Mouse (Mus musculus): ENCODE data around the gene Tnk2. TPM values are rescaled to one million over a fixed set of nuclear protein-coding genes. Genes with fewer than 3 reads are reported as not detected.

The Tnk2 gene
- polyA plus RNA-seq, 1 experiment = 35.0 TPM

DNA sequence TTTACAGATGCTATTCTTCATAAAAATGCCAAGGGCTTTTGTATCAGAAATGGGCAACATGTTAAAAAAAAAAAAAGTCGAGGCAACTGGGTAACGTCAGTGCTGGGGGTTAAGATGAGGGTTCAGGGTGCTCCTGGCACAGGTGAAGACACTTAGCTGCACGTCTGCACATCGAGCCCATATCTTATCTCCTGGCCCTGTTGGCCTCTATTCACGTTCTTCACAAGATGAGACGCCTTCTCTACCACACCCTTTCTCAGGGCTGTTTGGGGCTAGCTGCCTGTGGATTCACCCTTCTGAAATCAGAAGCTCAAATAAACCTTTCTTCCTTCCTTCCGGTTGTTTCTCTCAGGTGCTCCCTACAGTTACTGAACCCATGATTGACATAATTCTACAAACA, 79.5 kb downstream of the Tnk2 start:
- Histone ChIP-seq H3K4me2 (ENCODE audit: low read depth) (no peak overlapping the region), H3ac (ENCODE audit: control insufficient read depth, insufficient read length) (no peak overlapping the region), H3K36me3 (ENCODE audit: control insufficient read depth, insufficient read depth) (no peaks in the 10 kb centered on the region), H3K27me3 (ENCODE audit: control insufficient read depth, insufficient read depth, insufficient read length) (no peaks in the 10 kb centered on the region), H3K79me2 (ENCODE audit: control insufficient read depth, insufficient read depth) (no peaks in the 10 kb centered on the region), H3K4me3 (no peak overlapping the region)
- TF ChIP-seq MAX (IDR thresholded peaks at IDR 0.05; ENCODE audit: low read depth) (no peak), POLR2A (IDR thresholded peaks at IDR 0.05; ENCODE audit: insufficient read length, low read depth) (no peak), POLR2AphosphoS2 (IDR thresholded peaks at IDR 0.05; ENCODE audit: insufficient read length, low read depth) (no peak), CEBPB (IDR thresholded peaks at IDR 0.05; ENCODE audit: insufficient read depth, poor library complexity, severe bottlenecking) (no peak), TCF3 (IDR thresholded peaks at IDR 0.05; ENCODE audit: insufficient read length, low read depth) (no peak), REST (IDR thresholded peaks at IDR 0.05; ENCODE audit: insufficient read depth, insufficient read length) (no peak)

DNA sequence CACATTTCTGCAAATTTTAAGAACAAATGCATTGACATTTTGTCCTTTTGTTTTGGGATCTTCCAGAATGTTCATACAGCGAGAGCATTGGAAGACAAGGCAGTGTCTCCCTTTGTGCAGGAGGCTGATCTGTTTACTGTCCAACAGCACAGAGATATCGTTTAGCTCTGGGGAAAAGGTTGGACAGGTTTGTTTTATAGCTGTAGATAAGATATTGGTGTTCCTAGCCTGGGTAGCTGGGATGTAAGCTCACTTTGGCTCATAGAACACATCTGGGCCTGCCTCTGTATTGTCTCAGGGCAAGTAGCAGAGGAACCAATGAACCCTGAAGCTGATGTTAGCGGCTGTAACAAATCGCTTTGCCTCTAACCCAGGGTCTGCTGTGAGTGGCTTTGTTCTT, 80.1 kb downstream of the Tnk2 start:
- H3K4me3 ChIP-seq = no peak overlapping the region
- H3K4me2 ChIP-seq (ENCODE audit: low read depth) = no peak overlapping the region
- no peak for TF ChIP-seq TCF3 (IDR thresholded peaks at IDR 0.05; ENCODE audit: insufficient read length, low read depth)
- TF ChIP-seq SRF (IDR thresholded peaks at IDR 0.05; ENCODE audit: control insufficient read depth, insufficient read length, low read depth) = no peak
- H3K27me3 ChIP-seq (ENCODE audit: control insufficient read depth, insufficient read depth, insufficient read length) = no peaks in the 10 kb centered on the region
- no peak overlapping the region for H3ac ChIP-seq (ENCODE audit: control insufficient read depth, insufficient read length)
- H3K79me2 ChIP-seq (ENCODE audit: control insufficient read depth, insufficient read depth) = no peaks in the 10 kb centered on the region
- no peaks in the 10 kb centered on the region for H3K36me3 ChIP-seq (ENCODE audit: control insufficient read depth, insufficient read depth)

- no peak overlapping the region for H3K4me3 ChIP-seq
- no peaks in the 10 kb centered on the region for H3K36me3 ChIP-seq (ENCODE audit: control insufficient read depth, insufficient read depth)
- H3K27me3 ChIP-seq (ENCODE audit: control insufficient read depth, insufficient read depth, insufficient read length) = no peaks in the 10 kb centered on the region
- H3ac ChIP-seq (ENCODE audit: control insufficient read depth, insufficient read length) = no peak overlapping the region
- no peak for TF ChIP-seq SRF (IDR thresholded peaks at IDR 0.05; ENCODE audit: control insufficient read depth, insufficient read length, low read depth)
- no peak overlapping the region for H3K4me2 ChIP-seq (ENCODE audit: low read depth)
- no peaks in the 10 kb centered on the region for H3K79me2 ChIP-seq (ENCODE audit: control insufficient read depth, insufficient read depth)
These were observed 80.6 kb downstream of the Tnk2 start for GRCm38 (mm10) chr16:32724259-32724658.

GRCm38 (mm10) chr16:32726501-32726900, 82.8 kb downstream of the Tnk2 start:
- Histone ChIP-seq H3ac (ENCODE audit: control insufficient read depth, insufficient read length) (no peak overlapping the region), H3K4me3 (no peak overlapping the region), H3K36me3 (ENCODE audit: control insufficient read depth, insufficient read depth) (no peaks in the 10 kb centered on the region), H3K4me2 (ENCODE audit: low read depth) (no peak overlapping the region), H3K79me2 (ENCODE audit: control insufficient read depth, insufficient read depth) (no peaks in the 10 kb centered on the region), H3K27me3 (ENCODE audit: control insufficient read depth, insufficient read depth, insufficient read length) (no peaks in the 10 kb centered on the region)
- TF ChIP-seq CEBPB (IDR thresholded peaks at IDR 0.05; ENCODE audit: insufficient read depth, poor library complexity, severe bottlenecking) (no peak), POLR2AphosphoS2 (IDR thresholded peaks at IDR 0.05; ENCODE audit: insufficient read length, low read depth) (no peak), MYOD1 (IDR thresholded peaks at IDR 0.05; ENCODE audit: control insufficient read depth in 1 of 3, insufficient read length in 2 of 3, low read depth in 2 of 3) (no peak), REST (IDR thresholded peaks at IDR 0.05; ENCODE audit: insufficient read depth, insufficient read length) (no peak), USF1 (IDR thresholded peaks at IDR 0.05; ENCODE audit: low read depth) (no peak), MYOG (IDR thresholded peaks at IDR 0.05; ENCODE audit: control insufficient read depth in 1 of 3, insufficient read depth in 1 of 3, insufficient read length in 2 of 3, low read depth in 2 of 3) (no peak), TCF3 (IDR thresholded peaks at IDR 0.05; ENCODE audit: insufficient read length, low read depth) (no peak), SRF (IDR thresholded peaks at IDR 0.05; ENCODE audit: control insufficient read depth, insufficient read length, low read depth) (no peak), E2F4 (IDR thresholded peaks at IDR 0.05; ENCODE audit: insufficient read depth) (no peak), MAX (IDR thresholded peaks at IDR 0.05; ENCODE audit: low read depth) (no peak), TCF12 (IDR thresholded peaks at IDR 0.05; ENCODE audit: insufficient read depth, poor library complexity, severe bottlenecking) (no peak), POLR2A (IDR thresholded peaks at IDR 0.05; ENCODE audit: insufficient read length, low read depth) (no peak)

DNA sequence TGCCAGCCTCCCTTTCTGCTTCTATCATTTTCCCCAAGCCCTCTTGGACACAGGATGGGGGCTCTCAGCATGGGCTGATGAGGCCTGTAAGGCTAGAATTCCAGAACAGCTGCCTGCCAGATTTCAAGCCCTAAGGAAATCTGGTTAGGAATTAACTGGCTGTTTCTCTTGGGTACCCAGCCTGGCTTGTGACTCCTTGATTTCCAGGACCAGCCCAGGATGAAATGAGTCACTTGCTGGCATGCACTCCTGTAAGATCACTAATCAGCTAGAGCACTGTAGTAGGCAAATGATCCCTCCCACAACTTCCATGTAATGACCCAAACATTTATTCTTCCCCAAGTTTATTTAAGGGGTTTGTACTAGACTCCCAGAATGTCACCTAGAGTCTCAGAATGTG, 84.6 kb downstream of the Tnk2 start:
- Histone ChIP-seq H3K36me3 (ENCODE audit: control insufficient read depth, insufficient read depth) (no peaks in the 10 kb centered on the region), H3ac (ENCODE audit: control insufficient read depth, insufficient read length) (no peak overlapping the region), H3K79me2 (ENCODE audit: control insufficient read depth, insufficient read depth) (no peaks in the 10 kb centered on the region), H3K27me3 (ENCODE audit: control insufficient read depth, insufficient read depth, insufficient read length) (no peaks in the 10 kb centered on the region), H3K4me3 (no peak overlapping the region), H3K4me2 (ENCODE audit: low read depth) (no peak overlapping the region)
- TF ChIP-seq TCF3 (IDR thresholded peaks at IDR 0.05; ENCODE audit: insufficient read length, low read depth) (no peak), TCF12 (IDR thresholded peaks at IDR 0.05; ENCODE audit: insufficient read depth, poor library complexity, severe bottlenecking) (no peak), CEBPB (IDR thresholded peaks at IDR 0.05; ENCODE audit: insufficient read depth, poor library complexity, severe bottlenecking) (no peak), MYOG (IDR thresholded peaks at IDR 0.05; ENCODE audit: control insufficient read depth in 1 of 3, insufficient read depth in 1 of 3, insufficient read length in 2 of 3, low read depth in 2 of 3) (no peak), E2F4 (IDR thresholded peaks at IDR 0.05; ENCODE audit: insufficient read depth) (no peak), MYOD1 (IDR thresholded peaks at IDR 0.05; ENCODE audit: control insufficient read depth in 1 of 3, insufficient read length in 2 of 3, low read depth in 2 of 3) (no peak), POLR2AphosphoS2 (IDR thresholded peaks at IDR 0.05; ENCODE audit: insufficient read length, low read depth) (no peak), MAX (IDR thresholded peaks at IDR 0.05; ENCODE audit: low read depth) (no peak), USF1 (IDR thresholded peaks at IDR 0.05; ENCODE audit: low read depth) (no peak), POLR2A (IDR thresholded peaks at IDR 0.05; ENCODE audit: insufficient read length, low read depth) (no peak), REST (IDR thresholded peaks at IDR 0.05; ENCODE audit: insufficient read depth, insufficient read length) (no peak), SRF (IDR thresholded peaks at IDR 0.05; ENCODE audit: control insufficient read depth, insufficient read length, low read depth) (no peak)

Measured in myocyte (in vitro differentiated cells).